Mouse (Mus musculus) bone marrow macrophage, adult 2 months (primary cell): Measurements from ENCODE around the gene Inka2.

Source experiments
- CTCF ChIP-seq: IDR thresholded peaks from 2 replicates; pipeline ENCODE4 v1.5.1; 2012; ENCODE audit warnings: low read depth, mild to moderate bottlenecking, low read length, moderate library complexity
- POLR2A ChIP-seq: IDR thresholded peaks from 2 replicates; pipeline ENCODE4 v1.6.1; 2012; ENCODE audit warnings: mild to moderate bottlenecking, low read depth, low read length, borderline replicate concordance

- TF ChIP-seq POLR2A (no peak), CTCF (no peak)
Measured at GRCm38 (mm10) chr3:105697148-105697441, 7.3 kb upstream of the Inka2 start.
